Mouse (Mus musculus): ENCODE data around the gene Fgd2. TPM values are rescaled to one million over a fixed set of nuclear protein-coding genes. Genes with fewer than 3 reads are reported as not detected.

The Fgd2 gene
- polyA plus RNA-seq, 1 experiment from 2014 or later: 4.2 TPM

GRCm38 (mm10) chr17:29423991-29424390 lies 63.3 kb downstream of the Fgd2 start:
- H3K27ac ChIP-seq (replicated peaks): no peak overlapping the region
- no peaks in the 10 kb centered on the region for H3K27me3 ChIP-seq
- H3K4me2 ChIP-seq: no peak overlapping the region
- ATAC-seq (ENCODE audit: low read depth): no peak
- no peak overlapping the region for H3K9ac ChIP-seq
- H3K4me1 ChIP-seq (replicated peaks): no peaks in the 10 kb centered on the region
- no peaks in the 10 kb centered on the region for H3K36me3 ChIP-seq
- 86% methylated on average over 2 of the region's 2 CpGs for WGBS
- H3K4me3 ChIP-seq: no peak overlapping the region
- H3K9me3 ChIP-seq: no peaks in the 10 kb centered on the region

- Histone ChIP-seq H3K4me1 (replicated peaks) (no peaks in the 10 kb centered on the region), H3K9me3 (no peaks in the 10 kb centered on the region), H3K4me2 (no peak overlapping the region), H3K36me3 (no peaks in the 10 kb centered on the region), H3K27me3 (no peaks in the 10 kb centered on the region), H3K9ac (no peak overlapping the region), H3K4me3 (no peak overlapping the region), H3K27ac (replicated peaks) (no peak overlapping the region)
- ATAC-seq (ENCODE audit: low read depth): no peak
- WGBS: 66% methylated on average over 9 of the region's 9 CpGs
Measured at GRCm38 (mm10) chr17:29425345-29425744, 64.6 kb downstream of the Fgd2 start.

GRCm38 (mm10) chr17:29428213-29428612 lies 67.5 kb downstream of the Fgd2 start:
- H3K9me3 ChIP-seq: no peaks in the 10 kb centered on the region
- H3K27me3 ChIP-seq: no peaks in the 10 kb centered on the region
- WGBS: 35% methylated on average over 8 of the region's 8 CpGs
- H3K4me2 ChIP-seq: no peak overlapping the region
- H3K27ac ChIP-seq (replicated peaks): no peak overlapping the region
- H3K9ac ChIP-seq: no peak overlapping the region
- ATAC-seq (ENCODE audit: low read depth): no peak
- H3K4me1 ChIP-seq (replicated peaks): no peaks in the 10 kb centered on the region
- H3K4me3 ChIP-seq: no peak overlapping the region
- H3K36me3 ChIP-seq: no peaks in the 10 kb centered on the region

- Histone ChIP-seq H3K4me1 (replicated peaks) (no peaks in the 10 kb centered on the region), H3K36me3 (no peaks in the 10 kb centered on the region), H3K4me2 (no peak overlapping the region), H3K9me3 (no peaks in the 10 kb centered on the region), H3K27ac (replicated peaks) (no peak overlapping the region), H3K4me3 (no peak overlapping the region), H3K9ac (no peak overlapping the region), H3K27me3 (no peaks in the 10 kb centered on the region)
- no peak for ATAC-seq (ENCODE audit: low read depth)
- 51% methylated on average over 2 of the region's 2 CpGs for WGBS
Measured at GRCm38 (mm10) chr17:29428826-29429225, 68.1 kb downstream of the Fgd2 start.

Other genes starting within 250 kb of the Fgd2 start
- 0.11 TPM in 1 of 2 replicates, not detected in the other for gene Rab44, start 246.8 kb upstream of the Fgd2 start, polyA plus RNA-seq (2015; fragmentation: Nextera tagmentation; extraction: Ambion mirVana)
- gene Cpne5, start 122.7 kb upstream of the Fgd2 start, polyA plus RNA-seq (2015; fragmentation: Nextera tagmentation; extraction: Ambion mirVana): 21.6 and 23.4 TPM in 2 replicates
- 100 and 110 TPM in 2 replicates for gene Ppil1, start 96.7 kb upstream of the Fgd2 start, polyA plus RNA-seq (2015; fragmentation: Nextera tagmentation; extraction: Ambion mirVana)
- gene BC004004, start 92.1 kb upstream of the Fgd2 start, polyA plus RNA-seq (2015; fragmentation: Nextera tagmentation; extraction: Ambion mirVana): 98.2 and 125 TPM in 2 replicates
- 1.5 and 1.8 TPM in 2 replicates for gene Pi16, start 43.2 kb upstream of the Fgd2 start, polyA plus RNA-seq (2015; fragmentation: Nextera tagmentation; extraction: Ambion mirVana)
- gene Mtch1, start 13.0 kb upstream of the Fgd2 start, polyA plus RNA-seq (2015; fragmentation: Nextera tagmentation; extraction: Ambion mirVana): 467 and 490 TPM in 2 replicates
- 12.4 and 14.4 TPM in 2 replicates for gene Pim1, start 129.8 kb downstream of the Fgd2 start, polyA plus RNA-seq (2015; fragmentation: Nextera tagmentation; extraction: Ambion mirVana)
- gene Gm17657, start 188.7 kb downstream of the Fgd2 start, polyA plus RNA-seq (2015; fragmentation: Nextera tagmentation; extraction: Ambion mirVana): not detected in 2 replicates
- gene Tbc1d22b, start 188.9 kb downstream of the Fgd2 start, polyA plus RNA-seq (2015; fragmentation: Nextera tagmentation; extraction: Ambion mirVana): 24.4 and 24.7 TPM in 2 replicates
- 1.1 and 1.9 TPM in 2 replicates for gene Tmem217, start 191.5 kb downstream of the Fgd2 start, polyA plus RNA-seq (2015; fragmentation: Nextera tagmentation; extraction: Ambion mirVana)